Mouse (Mus musculus) CH12.LX (cell line): Measurements from ENCODE around the gene 9530053A07Rik.

Source experiments
- CTCF ChIP-seq, 2 experiments: IDR thresholded peaks in 1 of 2; conservative IDR thresholded peaks in 1 of 2; 2 replicates each; pipeline ENCODE4 v1.5.1; 2011 to 2012; ENCODE audit warnings: low read depth in 2 of 2, low read length in 2 of 2, improper control_type of control experiment in 1 of 2, inconsistent platforms in 1 of 2, mild to moderate bottlenecking in 1 of 2, moderate library complexity in 1 of 2
- HCFC1 ChIP-seq: IDR thresholded peaks from 2 replicates; pipeline ENCODE4 v1.6.1; 2012; ENCODE audit warnings: low read depth, mild to moderate bottlenecking, inconsistent platforms, low read length, improper control_type of control experiment
- USF1 ChIP-seq: IDR thresholded peaks from 2 replicates; pipeline ENCODE4 v1.6.1; 2014; ENCODE audit warnings: low read depth, mild to moderate bottlenecking, inconsistent platforms, low read length, improper control_type of control experiment
- ZMIZ1 ChIP-seq: IDR thresholded peaks from 2 replicates; pipeline ENCODE4 v1.6.1; 2012; ENCODE audit warnings: low read depth, mild to moderate bottlenecking, inconsistent platforms, low read length, improper control_type of control experiment

DNA sequence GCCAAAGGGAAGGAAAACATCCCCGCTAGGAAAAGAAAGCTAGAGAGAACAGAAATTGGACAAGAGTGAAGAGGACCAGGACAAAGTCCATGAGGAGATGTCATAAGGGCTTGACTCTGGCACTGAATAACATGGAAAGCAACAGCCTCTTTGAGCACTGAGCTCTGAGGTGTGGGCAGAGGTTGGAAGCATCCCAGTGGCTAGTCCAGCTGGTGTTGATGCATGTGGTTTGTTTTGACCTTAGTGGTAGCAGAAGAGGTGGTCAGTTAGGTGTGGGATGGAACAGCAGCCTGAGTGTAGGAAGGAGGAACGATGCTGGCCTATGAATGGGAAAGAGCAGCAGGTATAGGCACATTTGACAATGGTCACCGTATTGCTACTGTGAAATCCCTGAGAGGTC lies 62.2 kb downstream of the 9530053A07Rik start:
- TF ChIP-seq USF1 (no peak), ZMIZ1 (no peak), HCFC1 (no peak), CTCF (conservative IDR thresholded peaks at IDR 0.05 in 1 of 2, IDR thresholded peaks at IDR 0.05 in 1 of 2; ENCODE audit: low read depth in 2 of 2, low read length in 2 of 2) (no peak)
